Mouse (Mus musculus): Measurements from ENCODE around the gene Igfbp3.

The Igfbp3 gene

DNA sequence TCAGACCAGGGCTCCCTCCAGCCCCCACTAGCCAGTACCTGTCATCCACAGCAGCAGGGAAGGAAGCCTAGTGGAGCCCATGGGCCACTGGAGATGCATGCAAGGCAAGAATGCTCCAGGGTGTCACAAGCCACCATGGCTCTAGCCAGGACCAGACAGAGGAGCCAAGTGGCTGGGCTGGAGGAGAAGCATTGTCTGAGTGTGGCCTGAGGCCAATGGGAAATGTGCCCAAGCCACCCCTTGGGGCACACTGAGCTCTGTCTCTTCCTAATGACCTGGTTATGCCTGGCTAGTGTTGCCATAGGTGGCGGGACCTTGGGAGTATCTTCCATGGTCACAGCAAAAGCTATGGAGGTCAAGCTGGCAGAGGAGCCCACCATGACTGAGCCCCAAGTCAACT, 44.1 kb downstream of the Igfbp3 start:
- DNase-seq (ENCODE audit: low read depth, low spot score), result no peak

DNA sequence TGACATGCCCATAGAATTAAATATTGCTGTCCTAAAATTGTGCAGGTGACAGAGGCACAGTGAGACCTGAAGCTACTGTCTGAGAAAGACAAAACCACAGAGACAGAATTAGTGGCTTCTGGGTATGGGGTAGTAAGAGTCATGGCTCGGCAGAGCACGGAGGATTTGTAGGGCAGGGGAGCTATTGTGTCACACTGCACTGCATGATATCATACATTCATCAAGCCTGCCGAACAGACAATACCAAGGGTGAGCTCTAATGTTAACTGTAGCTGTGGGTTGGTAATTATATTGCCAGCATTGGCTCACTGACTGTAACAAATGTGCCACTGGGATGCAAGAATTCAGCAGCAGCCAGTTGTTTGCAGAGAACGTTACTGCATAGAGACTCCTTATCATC, 49.3 kb downstream of the Igfbp3 start:
- no peak for DNase-seq (ENCODE audit: low read depth, low spot score)

DNA sequence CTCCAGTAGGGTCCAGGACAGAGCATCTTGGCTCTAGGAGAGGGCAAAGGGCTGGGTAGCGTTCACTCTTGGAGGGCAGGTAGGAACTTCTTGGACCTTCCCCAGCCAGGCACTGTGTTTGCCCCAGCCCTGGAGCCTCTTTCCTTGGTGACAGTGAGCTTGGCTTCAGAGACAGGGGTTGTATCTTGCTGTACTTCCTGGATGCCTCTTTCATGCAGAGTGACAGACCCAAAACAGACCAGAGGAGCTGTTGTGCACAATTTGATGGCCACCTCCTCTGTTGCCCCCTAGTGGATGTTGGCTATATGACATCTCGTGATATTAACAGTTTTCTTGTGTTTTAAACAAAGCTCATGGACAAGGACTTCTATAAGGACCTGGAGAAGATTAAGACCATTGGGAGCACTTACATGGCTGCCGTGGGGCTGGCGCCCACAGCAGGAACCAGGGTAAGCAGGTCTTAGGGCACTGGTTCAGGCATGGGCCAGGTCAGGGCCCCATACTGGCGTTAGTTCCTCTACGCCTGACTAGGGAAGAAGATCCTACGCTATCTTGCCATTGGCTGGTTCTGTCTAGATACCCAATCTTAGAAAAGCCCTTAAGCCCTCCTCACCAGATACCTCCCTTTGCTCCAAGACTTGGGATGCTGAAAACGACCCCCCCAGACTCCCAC, 52.1 kb downstream of the Igfbp3 start:
- peak; percentile 27 for DNase-seq (ENCODE audit: low read depth, low spot score)

DNA sequence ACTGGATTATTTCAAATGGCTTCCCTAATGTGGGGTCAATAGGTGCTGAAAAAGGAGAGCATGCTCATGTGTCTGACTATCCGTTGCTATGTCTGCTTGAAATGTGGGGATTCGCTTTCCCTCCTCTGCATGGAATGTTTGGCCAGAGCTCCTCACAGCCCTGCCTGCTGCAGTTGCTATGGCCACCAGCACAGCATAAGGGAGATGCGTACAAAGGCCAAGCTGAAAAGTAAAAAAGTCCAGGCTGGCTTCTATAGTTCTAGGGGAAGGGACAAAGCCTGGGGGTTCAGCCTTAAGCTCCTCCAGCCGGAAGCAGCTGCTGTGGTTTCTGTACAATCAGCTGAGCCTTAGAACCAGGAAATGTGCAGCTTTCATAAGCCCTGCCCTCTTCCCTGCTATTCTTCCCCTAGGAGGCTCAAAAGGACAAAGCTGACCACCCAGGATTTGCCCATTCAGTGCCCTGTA, 53.1 kb downstream of the Igfbp3 start:
- DNase-seq (ENCODE audit: low read depth, low spot score), result no peak

DNA sequence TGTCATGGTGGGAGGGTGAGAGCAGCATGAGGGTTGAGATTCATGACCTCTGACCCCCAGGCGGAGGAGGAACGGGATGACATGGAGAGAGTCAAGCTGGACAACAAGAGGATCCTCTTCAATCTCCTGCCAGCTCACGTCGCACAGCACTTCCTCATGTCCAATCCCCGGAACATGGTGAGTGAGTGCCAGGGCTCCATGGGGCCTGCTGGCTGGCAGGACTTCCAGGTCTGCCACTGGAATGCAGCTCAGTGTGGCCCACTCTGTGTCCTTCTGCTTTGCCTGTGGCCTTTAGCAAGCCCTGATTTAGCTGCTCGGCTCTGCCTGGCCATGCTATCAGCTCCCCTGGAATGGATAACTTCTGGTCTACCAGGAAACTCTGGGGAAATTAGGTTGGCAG, 53.6 kb downstream of the Igfbp3 start:
- no peak for DNase-seq (ENCODE audit: low read depth, low spot score)

DNA sequence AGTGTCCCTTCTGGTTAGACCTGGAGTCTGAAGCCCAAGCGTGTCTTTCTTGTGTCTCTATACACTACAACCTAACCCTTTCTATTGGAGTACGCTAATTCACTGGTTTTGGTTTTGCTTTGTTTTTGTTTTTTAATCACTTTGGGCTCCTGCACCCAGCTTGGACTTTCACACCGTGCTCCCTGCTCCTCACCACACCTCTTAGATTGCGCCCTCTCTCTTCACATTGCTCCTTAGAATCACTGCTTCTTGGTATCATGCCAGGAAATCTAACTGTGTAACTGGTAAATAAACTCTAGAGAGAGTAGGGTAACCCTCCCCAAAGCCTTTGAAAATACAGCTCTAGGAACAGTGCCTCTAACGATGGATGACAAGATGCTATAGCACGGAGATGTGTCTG, 55.5 kb downstream of the Igfbp3 start:
- no peak for DNase-seq (ENCODE audit: low read depth, low spot score)

DNA sequence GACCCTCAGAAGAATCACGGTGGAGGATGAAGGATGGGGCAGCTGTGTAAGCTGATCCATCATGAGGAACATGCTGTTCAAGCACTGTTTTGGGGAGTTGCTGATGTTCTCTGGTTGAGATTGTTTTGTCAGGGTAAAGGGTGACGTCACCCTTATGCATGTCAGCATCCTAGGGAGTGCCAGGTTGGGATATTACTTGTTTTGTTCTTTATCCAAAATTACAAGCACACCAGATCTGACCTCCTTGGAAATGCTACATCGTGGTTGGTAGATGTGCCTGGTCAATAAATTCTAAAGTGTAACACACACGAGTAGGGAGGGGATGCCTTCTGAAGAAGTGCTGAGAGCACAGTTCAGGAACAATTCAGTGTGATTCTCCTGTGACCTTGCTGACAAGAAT, 57.3 kb downstream of the Igfbp3 start:
- DNase-seq (ENCODE audit: low read depth, low spot score), result no peak

Measured in telencephalon, adult 2 months (tissue).